Mouse (Mus musculus): ENCODE measurements around the gene Nxf7.
"Not testable (repeated sequence)": the region's sequence is repeated elsewhere in the genome, so short reads cannot be mapped to it uniquely, and the experiment has no call there.

GRCm38 (mm10) chrX:135560933-135561332 lies 37.6 kb downstream of the Nxf7 start:
- not testable (repeated sequence) for TF ChIP-seq CTCF (IDR thresholded peaks at IDR 0.05; ENCODE audit: borderline replicate concordance, insufficient read depth, low read depth, low read length); POLR2A (IDR thresholded peaks at IDR 0.05; ENCODE audit: borderline replicate concordance, insufficient read depth, low read length)
